Mouse (Mus musculus) E14TG2a.4 (cell line): ENCODE data around the gene Umad1.

Source experiments
- CTCF ChIP-seq: conservative IDR thresholded peaks from 2 replicates; pipeline ENCODE4 v1.5.1; 2014; ENCODE audit warnings: low read length
- NANOG ChIP-seq: IDR thresholded peaks from 2 replicates; pipeline ENCODE4 v1.6.1; 2014; ENCODE audit warnings: borderline replicate concordance, low read length, mixed read lengths

DNA sequence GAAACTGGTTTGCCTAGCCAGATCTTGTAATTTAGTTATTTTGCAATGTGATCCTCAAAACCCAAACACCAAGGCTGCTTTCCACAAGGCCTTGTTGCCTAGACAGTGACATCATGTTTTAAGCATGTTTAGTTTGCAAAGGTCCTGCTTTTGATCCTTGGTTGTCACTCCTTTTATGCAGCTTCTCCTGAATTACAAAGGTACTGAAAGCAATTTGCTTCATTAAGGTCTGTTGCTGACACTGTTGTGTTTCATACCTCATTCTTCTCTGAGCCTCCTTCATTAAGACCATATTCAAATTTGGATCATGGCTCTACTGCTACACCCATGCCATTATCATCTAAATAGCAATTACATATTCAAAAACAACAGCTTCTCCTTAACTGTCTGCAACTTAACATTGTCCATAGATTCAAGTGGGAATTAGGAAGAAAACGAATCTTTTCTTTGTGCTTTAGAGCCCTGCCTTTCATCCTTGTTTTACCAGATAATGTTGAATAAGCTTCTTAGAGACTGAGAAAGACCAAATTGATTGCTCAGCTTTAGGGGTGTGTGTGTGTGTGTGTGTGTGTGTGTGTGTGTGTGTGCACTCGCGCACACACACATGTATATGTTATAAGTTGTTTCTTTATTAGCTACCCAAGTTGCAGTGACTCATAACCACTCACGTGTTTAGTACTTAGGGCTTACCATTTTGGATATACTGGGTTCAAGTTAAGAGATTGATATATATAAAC lies 35.1 kb downstream of the Umad1 start:
- TF ChIP-seq CTCF (no peak), NANOG (no peak)
